Mouse (Mus musculus): ENCODE data around the gene Ap4s1.

Gene Ap4s1

DNA sequence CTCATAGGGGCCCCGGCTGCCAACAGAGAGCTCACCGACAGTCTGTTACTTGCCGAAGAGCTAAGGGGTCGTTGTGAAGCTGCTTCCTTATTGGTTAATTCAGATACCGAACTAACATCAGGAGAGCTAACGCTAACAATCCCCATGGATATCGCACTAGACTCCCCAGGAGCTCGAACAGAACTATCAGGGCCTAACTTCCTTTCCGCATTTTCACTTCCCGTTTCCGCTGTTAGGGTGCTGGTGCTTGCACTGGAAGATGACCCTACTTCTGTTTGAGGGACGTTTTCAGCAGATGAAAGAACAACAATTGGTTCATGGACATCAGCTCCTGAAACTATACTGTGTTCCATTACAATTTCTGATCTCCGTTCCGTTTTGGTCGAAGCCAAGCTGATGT is 77.9 kb downstream of the Ap4s1 start:
- no peaks in the 10 kb centered on the region for H3K9me3 ChIP-seq (ENCODE audit: low read length)
- TF ChIP-seq POU5F1 (IDR thresholded peaks at IDR 0.05; ENCODE audit: borderline replicate concordance, low read length) (no peak), CTCF (conservative IDR thresholded peaks at IDR 0.05; ENCODE audit: low read length) (no peak), NANOG (IDR thresholded peaks at IDR 0.05; ENCODE audit: borderline replicate concordance, low read length) (no peak)
- peaks cover 41% of the 10 kb centered on the region for H3K36me3 ChIP-seq (ENCODE audit: insufficient read depth, low read length)
- no peaks in the 10 kb centered on the region for H3K27me3 ChIP-seq (ENCODE audit: insufficient read depth, low read length)
- 0 out of 2 replicates have a peak, but pooled peaks cover 3% of the 10 kb centered on the region for H3K4me1 ChIP-seq (replicated peaks; ENCODE audit: low read depth, low read length)
- H3K4me3 ChIP-seq (replicated peaks; ENCODE audit: low read length): no peak overlapping the region

DNA sequence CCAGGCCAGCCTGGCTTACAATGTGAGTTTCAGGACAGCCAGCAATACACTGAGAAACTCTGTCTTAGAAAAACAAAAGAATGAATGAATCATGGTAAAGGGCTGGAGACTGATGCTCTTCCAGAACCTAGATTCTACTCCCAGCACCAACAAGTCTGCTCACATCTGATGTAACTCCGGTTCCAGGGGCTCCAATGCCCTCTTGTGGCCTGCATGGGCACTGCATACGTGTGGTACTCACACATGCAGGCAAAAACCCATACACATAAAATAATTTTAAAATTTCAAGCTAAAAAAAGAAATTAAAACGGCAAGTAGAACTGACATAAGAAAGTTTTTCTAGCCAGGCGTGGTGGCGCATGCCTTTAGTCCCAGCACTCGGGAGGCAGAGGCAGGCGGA is 94.0 kb downstream of the Ap4s1 start:
- H3K27me3 ChIP-seq (ENCODE audit: insufficient read depth, low read length): no peaks in the 10 kb centered on the region
- no peaks in the 10 kb centered on the region for H3K9me3 ChIP-seq (ENCODE audit: low read length)
- H3K4me1 ChIP-seq (replicated peaks; ENCODE audit: low read depth, low read length): no peaks in the 10 kb centered on the region
- peaks cover 52% of the 10 kb centered on the region for H3K36me3 ChIP-seq (ENCODE audit: insufficient read depth, low read length)
- no peak overlapping the region for H3K4me3 ChIP-seq (replicated peaks; ENCODE audit: low read length)
- TF ChIP-seq CTCF (conservative IDR thresholded peaks at IDR 0.05; ENCODE audit: low read length) (peak; percentile 97), POU5F1 (IDR thresholded peaks at IDR 0.05; ENCODE audit: borderline replicate concordance, low read length) (no peak), NANOG (IDR thresholded peaks at IDR 0.05; ENCODE audit: borderline replicate concordance, low read length) (no peak)

Data from E14TG2a.4 (cell line).